Mouse (Mus musculus): ENCODE results near the gene Sprr2a2.
"Not testable (repeated sequence)": the region's sequence is repeated elsewhere in the genome, so short reads cannot be mapped to it uniquely, and the experiment has no call there.

Sprr2a2 gene

DNA sequence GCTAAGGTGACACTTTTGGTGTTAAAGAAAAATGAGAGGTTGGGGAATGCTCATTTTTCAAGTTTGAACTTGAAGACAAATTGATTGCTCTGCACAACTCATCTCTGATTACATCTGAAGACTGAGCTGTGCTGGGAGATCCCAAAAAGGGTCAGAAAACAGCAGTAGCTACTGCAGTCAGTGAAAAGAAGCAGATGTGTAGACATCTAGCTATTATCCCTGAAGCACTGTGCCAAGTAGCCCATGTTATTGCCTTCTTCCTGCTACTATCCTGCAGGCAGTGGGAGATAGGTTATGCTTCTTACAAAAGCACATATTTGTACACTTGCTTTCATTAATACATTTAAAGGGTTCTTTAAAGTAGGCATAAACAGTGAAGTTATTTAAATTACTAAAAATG lies 63.9 kb downstream of the Sprr2a2 start:
- DNase-seq = not testable (repeated sequence)

- not testable (repeated sequence) for DNase-seq
These were observed 65.4 kb downstream of the Sprr2a2 start for GRCm38 (mm10) chr3:92280963-92281606.

DNA sequence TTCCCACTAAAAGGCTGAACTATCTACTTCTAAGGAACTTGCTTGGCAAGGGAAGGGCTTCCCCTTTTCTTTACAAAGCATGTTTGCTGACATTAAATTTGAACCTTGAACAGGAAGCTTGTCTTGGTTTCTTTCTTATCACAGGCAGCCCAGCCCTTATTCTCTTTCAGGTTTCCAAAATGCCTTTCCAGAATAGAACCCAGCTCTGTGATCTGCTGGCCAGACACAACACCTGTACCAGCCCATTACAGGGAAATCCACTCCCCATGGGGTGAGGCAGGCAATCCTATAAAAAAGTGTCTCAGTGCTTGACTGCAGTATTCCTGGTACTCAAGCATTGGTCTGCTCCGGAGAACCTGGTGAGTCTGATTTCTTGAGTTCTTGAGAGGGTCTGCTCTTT lies 69.4 kb downstream of the Sprr2a2 start, which contains the start of gene Sprr2a3:
Sprr2a3 (plus strand) TSS at position 317 of the 400 bp plus-strand sequence.
- DNase-seq = not testable (repeated sequence)

DNA sequence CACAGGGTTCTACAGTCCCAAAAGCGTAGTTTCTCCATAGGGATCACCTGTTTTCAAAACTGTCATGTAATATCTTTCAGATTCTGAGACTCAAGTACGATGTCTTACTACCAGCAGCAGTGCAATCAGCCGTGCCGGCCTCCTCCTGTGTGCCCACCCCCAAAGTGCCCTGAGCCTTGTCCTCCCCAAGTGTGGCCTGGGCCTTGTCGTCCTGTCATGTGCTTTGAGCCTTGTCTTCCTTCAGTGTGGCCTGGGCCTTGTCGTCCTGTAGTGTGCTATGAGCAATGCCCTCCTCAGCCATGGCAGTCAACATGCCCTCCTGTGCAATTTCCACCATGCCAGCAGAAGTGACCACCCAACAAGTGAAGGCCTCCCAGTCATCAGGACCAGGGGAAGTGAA lies 72.8 kb downstream of the Sprr2a2 start:
- DNase-seq = peak in 1 of 2 experiments; percentile 0
